Mouse (Mus musculus) neural tube, embryonic 12.5 days (tissue): ENCODE data around the gene Hacl1. TPM values are rescaled to one million over a fixed set of nuclear protein-coding genes. Genes with fewer than 3 reads are reported as not detected.

Source experiments
- ATAC-seq: fragments of 200-750 bp; cut with Nextera tagmentation; 2 replicates; pipeline ENCODE4 v1.8.0; 2017; ENCODE audit warnings: low read depth, mild to moderate bottlenecking, moderate TSS enrichment, moderate library complexity; ENCODE audit not compliant: low FRiP score
- H3K27ac ChIP-seq: fragments of 300-500 bp; sonication (generic); 2 replicates; pipeline ENCODE4 v1.5.1; 2016
- H3K27me3 ChIP-seq: fragments of 300-500 bp; sonication (generic); replicated peaks from 2 replicates; pipeline ENCODE4 v1.6.1; 2016; ENCODE audit warnings: mild to moderate bottlenecking
- H3K36me3 ChIP-seq: fragments of 300-500 bp; sonication (generic); 2 replicates; pipeline ENCODE4 v1.6.1; 2016; ENCODE audit warnings: mild to moderate bottlenecking
- H3K4me1 ChIP-seq: fragments of 300-500 bp; sonication (generic); 2 replicates; pipeline ENCODE4 v1.6.1; 2016
- H3K4me2 ChIP-seq: fragments of 300-500 bp; sonication (generic); replicated peaks from 2 replicates; pipeline ENCODE4 v1.6.1; 2016; ENCODE audit warnings: mild to moderate bottlenecking
- H3K4me3 ChIP-seq: fragments of 300-500 bp; sonication (generic); 2 replicates; pipeline ENCODE4 v1.5.1; 2016
- H3K9ac ChIP-seq: fragments of 300-500 bp; sonication (generic); 2 replicates; pipeline ENCODE4 v1.6.1; 2016; ENCODE audit warnings: mild to moderate bottlenecking
- H3K9me3 ChIP-seq: fragments of 300-500 bp; sonication (generic); 2 replicates; pipeline ENCODE4 v1.6.1; 2016; ENCODE audit warnings: mild to moderate bottlenecking
- WGBS: fragments of 180-500 bp; shearing (Covaris S2); methylation state at CpG from one replicate; pipeline ENCODE4 v1.1.7; 2016; 5-methylcytosine and 5-hydroxymethylcytosine counted together
- polyA plus RNA-seq: library from polyadenylated mRNA; unstranded; fragments of >200 nt; fragmentation: Nextera tagmentation; extraction: Ambion mirVana; gene quantifications from 2 replicates; pipeline ENCODE4 v1.2.1, GENCODE M21; 2016

Gene Hacl1
- polyA plus RNA-seq, 1 experiment from 2014 or later: 7.8 TPM

DNA sequence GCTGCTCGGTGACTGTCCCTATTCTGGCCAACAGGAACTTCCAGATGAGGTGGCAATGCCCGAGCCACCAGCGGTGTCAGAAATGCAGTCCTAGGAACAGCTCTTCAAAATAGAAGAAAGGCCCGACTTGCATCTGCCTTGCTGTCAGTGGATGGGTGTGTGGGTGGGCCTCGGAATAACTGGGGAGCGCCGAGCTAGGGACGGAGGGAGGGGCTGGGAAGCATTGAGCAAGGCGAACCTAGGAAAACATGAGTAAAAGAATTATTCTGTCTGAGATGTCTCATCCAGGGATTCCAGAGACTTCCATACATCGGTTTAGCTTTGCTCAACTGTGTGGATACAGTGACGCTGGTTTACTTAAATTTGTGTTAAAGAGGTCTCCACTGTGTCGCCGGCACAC lies 27.2 kb upstream of the Hacl1 start:
- WGBS: 87% methylated on average over 13 of the region's 13 CpGs
- peaks cover 41% of the 10 kb centered on the region for H3K4me1 ChIP-seq

DNA sequence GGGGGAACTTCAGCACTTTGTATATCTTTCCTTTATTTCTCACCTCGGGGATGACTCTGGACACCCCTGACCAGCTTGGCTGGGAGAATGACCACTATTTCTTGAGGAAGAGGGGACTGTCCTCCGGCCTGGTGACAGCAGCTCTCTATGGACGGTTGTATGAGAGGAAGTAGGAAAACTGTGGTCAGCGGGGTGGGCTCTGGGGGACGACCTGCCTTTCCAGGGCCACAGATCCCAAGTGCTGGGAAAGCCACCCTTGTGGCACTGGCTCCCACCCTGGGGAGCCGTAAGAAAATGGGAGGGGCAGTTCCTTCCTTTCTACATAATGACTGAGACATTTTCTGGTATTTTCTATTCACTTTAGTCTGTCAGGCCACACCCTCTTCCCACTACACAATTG lies 26.7 kb upstream of the Hacl1 start:
- H3K9me3 ChIP-seq: no peaks in the 10 kb centered on the region; the same call in 1 of the 2 replicates
- peaks cover 47% of the 10 kb centered on the region for H3K4me1 ChIP-seq
- H3K9ac ChIP-seq: no peak overlapping the region
- H3K36me3 ChIP-seq: no peaks in the 10 kb centered on the region
- WGBS: 92% methylated on average over 6 of the region's 6 CpGs
- H3K4me2 ChIP-seq: no peak overlapping the region
- no peak overlapping the region for H3K4me3 ChIP-seq
- H3K27me3 ChIP-seq: no peaks in the 10 kb centered on the region
- ATAC-seq: no peak
- no peak overlapping the region for H3K27ac ChIP-seq

More for the DNA sequence above, 27.2 kb upstream of the Hacl1 start:
- no peak for ATAC-seq
- no peak overlapping the region for H3K9ac ChIP-seq
- no peaks in the 10 kb centered on the region; the same call in 1 of the 2 replicates for H3K9me3 ChIP-seq
- H3K27me3 ChIP-seq: no peaks in the 10 kb centered on the region
- H3K36me3 ChIP-seq: no peaks in the 10 kb centered on the region
- H3K4me2 ChIP-seq: no peak overlapping the region
- no peak overlapping the region for H3K27ac ChIP-seq
- H3K4me3 ChIP-seq: no peak overlapping the region

DNA sequence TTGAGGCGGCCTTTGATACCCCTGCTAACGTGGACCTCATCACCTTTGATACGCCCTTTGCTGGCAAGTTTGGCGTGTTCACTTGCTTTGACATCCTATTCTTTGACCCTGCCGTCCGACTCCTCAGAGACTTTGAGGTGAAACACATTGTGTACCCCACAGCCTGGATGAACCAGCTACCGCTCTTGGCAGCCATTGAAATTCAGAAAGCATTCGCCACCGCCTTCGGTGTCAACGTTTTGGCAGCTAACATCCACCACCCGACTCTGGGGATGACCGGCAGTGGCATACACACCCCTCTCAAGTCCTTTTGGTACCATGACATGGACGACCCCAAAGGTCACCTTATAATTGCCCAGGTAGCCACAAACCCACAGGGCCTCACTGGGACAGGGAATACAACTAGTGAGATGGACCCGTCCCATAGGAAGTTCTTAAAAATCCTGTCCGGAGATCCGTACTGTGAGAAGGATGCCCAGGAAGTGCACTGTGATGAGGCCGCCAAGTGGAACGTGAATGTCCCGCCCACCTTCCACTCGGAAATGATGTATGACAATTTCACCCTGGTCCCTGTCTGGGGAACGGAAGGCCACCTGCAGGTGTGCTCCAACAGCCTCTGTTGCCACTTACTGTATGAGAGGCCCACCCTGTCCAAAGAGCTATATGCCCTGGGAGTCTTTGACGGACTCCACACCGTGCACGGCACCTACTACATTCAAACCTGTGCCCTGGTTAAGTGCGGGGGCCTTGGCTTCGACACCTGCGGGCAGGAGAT lies 26.0 kb upstream of the Hacl1 start:
- Histone ChIP-seq H3K36me3 (no peaks in the 10 kb centered on the region), H3K27me3 (no peaks in the 10 kb centered on the region), H3K9ac (no peak overlapping the region), H3K27ac (no peak overlapping the region), H3K4me3 (no peak overlapping the region), H3K4me2 (no peak overlapping the region), H3K9me3 (no peaks in the 10 kb centered on the region; the same call in 1 of the 2 replicates), H3K4me1 (peaks cover 53% of the 10 kb centered on the region)
- no peak for ATAC-seq
- WGBS: 95% methylated on average over 28 of the region's 28 CpGs

DNA sequence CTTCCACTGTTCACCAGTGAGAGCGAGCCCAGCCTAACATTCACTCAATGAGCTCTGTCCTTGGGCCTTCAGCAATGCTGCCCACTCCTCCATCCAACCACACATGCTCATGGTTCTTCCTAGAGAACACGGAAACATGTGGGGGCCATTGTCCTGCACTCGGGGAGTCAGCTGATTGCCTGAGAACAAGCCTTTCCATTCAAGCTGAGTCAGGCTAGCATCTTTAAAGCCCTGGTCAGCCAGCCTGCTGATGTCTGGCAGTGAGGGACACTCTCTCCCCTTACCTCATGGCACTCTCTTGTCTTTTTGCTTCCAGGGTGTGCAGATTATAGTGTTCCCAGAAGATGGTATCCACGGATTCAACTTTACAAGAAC lies 24.5 kb upstream of the Hacl1 start:
- H3K4me3 ChIP-seq: no peak overlapping the region
- H3K9ac ChIP-seq: no peak overlapping the region
- H3K9me3 ChIP-seq: no peaks in the 10 kb centered on the region; the same call in 1 of the 2 replicates
- H3K36me3 ChIP-seq: no peaks in the 10 kb centered on the region
- H3K27ac ChIP-seq: no peak overlapping the region
- 74% methylated on average over 4 of the region's 4 CpGs for WGBS
- no peaks in the 10 kb centered on the region for H3K27me3 ChIP-seq
- no peak for ATAC-seq
- peaks cover 61% of the 10 kb centered on the region for H3K4me1 ChIP-seq
- H3K4me2 ChIP-seq: no peak overlapping the region

DNA sequence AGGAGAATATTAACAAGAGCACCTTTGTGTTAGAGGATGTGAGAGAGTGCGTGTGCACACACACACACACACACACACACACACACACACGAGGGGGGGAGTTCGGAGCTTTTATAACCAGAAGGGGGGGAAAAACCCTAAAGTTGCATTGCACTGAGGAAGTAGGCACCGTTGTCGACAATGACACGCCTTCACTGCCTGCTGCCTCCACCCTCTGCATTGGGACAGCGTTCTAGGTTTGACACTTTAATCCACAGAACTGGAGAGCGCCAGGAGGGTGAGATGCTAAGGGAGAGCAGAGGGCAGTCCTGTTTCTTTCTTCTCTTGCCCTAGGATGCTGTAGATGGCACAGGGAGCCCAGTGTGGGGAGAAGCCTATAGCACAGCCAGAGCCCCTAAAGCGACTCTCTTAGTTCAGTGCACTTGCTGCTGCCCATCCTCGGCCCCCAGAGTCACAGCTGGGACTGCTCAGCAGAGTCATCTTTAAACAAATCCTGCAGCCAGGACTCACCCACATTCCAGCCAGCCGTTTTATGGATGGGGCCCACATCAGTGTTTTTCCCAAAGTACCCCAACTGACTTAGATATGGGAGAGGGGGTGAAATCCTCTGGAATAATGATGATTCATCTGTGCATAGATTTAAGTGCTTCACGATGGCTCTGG lies 23.9 kb upstream of the Hacl1 start:
- H3K27me3 ChIP-seq: no peaks in the 10 kb centered on the region
- no peak overlapping the region for H3K9ac ChIP-seq
- no peak overlapping the region for H3K4me2 ChIP-seq
- WGBS: 65% methylated on average over 12 of the region's 12 CpGs
- H3K9me3 ChIP-seq: no peaks in the 10 kb centered on the region; the same call in 1 of the 2 replicates
- H3K27ac ChIP-seq: 0 out of 2 replicates have a peak overlapping the region, but pooled peaks have one; percentile 11
- ATAC-seq: no peak
- H3K4me1 ChIP-seq: peaks cover 62% of the 10 kb centered on the region
- no peaks in the 10 kb centered on the region for H3K36me3 ChIP-seq
- no peak overlapping the region for H3K4me3 ChIP-seq

DNA sequence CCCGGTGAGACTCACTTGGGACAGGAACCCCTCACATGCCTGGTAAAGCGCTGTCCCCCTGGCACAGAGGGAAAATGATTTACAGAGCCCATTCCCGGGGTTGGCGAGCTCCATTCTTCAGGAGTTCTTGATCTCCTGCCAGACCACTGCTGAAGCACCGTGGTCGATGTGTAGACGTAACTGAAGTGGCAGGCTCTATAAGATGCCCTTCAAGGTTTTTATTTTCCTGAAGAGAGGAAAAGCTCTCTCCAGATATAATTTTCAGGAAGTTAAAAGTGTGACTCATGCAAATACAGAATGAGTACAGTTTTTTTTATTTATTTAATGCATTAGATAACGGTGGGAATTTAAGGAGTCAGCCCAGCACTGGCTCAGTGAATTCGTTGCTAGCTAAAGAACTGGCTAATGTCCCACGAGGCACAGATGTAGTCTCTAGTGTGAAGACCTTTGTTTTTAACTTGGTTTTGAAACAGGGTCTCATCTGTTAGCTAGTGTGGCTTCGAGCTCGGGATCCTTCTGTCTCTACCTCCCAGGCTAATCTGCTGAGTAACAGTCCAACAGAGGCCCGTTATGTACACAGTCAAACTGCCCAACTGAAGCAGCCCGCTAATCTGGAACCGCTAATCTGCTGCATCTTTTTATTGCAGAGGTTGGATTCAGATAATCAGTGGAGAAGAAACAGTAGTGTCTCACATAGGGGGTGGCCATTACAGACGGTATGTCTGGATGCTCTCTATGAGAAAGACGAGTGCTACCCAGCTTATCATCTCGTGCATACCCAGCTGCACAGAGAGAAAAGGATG lies 23.2 kb upstream of the Hacl1 start:
- H3K4me1 ChIP-seq: peaks cover 62% of the 10 kb centered on the region
- peak overlapping the region; percentile 99; the same call in 1 of the 2 replicates for H3K27ac ChIP-seq
- no peak for ATAC-seq
- no peak overlapping the region for H3K9ac ChIP-seq
- H3K4me2 ChIP-seq: no peak overlapping the region
- no peak overlapping the region for H3K4me3 ChIP-seq
- 52% methylated on average over 18 of the region's 18 CpGs for WGBS
- no peaks in the 10 kb centered on the region for H3K27me3 ChIP-seq
- no peaks in the 10 kb centered on the region; the same call in 1 of the 2 replicates for H3K9me3 ChIP-seq
- H3K36me3 ChIP-seq: no peaks in the 10 kb centered on the region

DNA sequence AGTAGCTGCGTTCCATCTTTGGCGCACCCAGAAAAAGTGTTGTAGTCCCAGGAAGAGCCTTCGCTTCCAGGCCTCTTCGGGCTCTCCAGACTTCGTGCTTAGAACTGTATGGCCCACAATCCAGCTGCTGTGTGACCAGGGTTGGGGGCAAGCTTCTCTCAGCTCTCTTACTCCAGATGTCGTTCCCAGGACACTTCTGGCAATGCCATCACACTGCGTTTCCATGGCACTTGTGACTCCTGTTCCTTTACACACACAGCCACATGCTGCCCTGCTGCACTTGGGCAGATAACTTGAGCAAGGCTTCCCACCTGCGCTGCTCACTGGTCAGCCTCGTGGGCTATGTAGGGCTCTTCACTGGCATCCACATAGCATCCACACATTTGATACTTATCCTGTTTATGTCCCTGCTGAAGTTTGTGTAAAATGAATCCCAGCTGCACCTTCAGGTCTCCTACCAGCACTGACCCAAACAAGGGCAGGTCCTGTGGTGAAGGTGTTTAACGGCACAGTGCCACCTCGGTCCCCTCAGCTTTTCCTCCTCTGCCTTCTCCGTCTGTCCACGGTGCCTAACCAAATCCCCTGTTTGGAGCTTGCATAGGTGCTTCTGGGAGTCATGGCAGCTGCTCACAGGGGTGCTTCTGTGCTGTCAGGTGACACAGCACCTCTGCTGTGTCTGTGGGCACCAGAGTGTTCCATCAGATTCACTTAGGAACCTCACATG lies 22.5 kb upstream of the Hacl1 start:
- WGBS: 90% methylated on average over 13 of the region's 13 CpGs
- ATAC-seq: no peak
- H3K4me2 ChIP-seq: peak overlapping the region; percentile 62; the same call in 1 of the 2 replicates
- no peak overlapping the region for H3K4me3 ChIP-seq
- peaks cover 62% of the 10 kb centered on the region for H3K4me1 ChIP-seq
- peak overlapping the region; percentile 99 for H3K27ac ChIP-seq
- no peaks in the 10 kb centered on the region for H3K27me3 ChIP-seq
- H3K9ac ChIP-seq: no peak overlapping the region
- H3K9me3 ChIP-seq: no peaks in the 10 kb centered on the region; the same call in 1 of the 2 replicates
- no peaks in the 10 kb centered on the region for H3K36me3 ChIP-seq

DNA sequence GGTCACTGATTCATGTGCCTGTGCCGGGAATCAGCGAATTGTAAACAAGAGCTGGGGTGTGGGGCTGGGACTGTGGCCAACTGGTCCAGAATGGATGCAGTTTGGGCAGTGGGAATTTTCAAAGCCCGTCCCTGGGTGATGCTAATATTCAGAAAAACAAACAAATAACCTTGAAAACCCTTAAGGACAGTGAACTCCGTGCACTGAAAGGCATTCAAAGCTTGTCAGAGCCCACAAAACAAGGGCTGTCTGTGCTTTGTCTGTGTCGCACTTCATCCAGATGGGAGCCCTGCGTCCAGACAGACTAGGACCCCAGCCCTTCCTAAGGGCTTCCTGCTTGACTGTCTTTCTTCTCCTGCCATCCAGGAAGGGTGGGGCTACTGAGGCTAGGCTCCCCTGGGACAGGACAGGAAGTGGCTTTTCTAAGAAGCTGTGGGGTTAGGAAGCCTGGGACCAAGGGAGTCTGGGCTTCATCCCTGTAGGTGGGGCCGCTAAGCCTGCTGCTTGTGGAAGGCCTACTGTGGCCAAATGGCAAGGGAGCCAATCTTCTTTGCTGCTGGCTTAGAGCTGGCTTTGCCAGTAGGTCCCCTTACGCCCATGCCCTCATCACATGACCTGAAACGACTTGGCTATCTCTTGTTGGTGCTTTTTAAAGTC lies 21.6 kb upstream of the Hacl1 start:
- peaks cover 62% of the 10 kb centered on the region for H3K4me1 ChIP-seq
- H3K4me2 ChIP-seq: peak overlapping the region; percentile 62
- WGBS: 19% methylated on average over 9 of the region's 9 CpGs
- peak overlapping the region; percentile 42 for H3K9ac ChIP-seq
- no peaks in the 10 kb centered on the region for H3K27me3 ChIP-seq
- peak overlapping the region; percentile 99 for H3K27ac ChIP-seq
- H3K4me3 ChIP-seq: peak overlapping the region; percentile 29
- no peaks in the 10 kb centered on the region for H3K36me3 ChIP-seq
- no peaks in the 10 kb centered on the region; the same call in 1 of the 2 replicates for H3K9me3 ChIP-seq
- peak; percentile 49 for ATAC-seq

DNA sequence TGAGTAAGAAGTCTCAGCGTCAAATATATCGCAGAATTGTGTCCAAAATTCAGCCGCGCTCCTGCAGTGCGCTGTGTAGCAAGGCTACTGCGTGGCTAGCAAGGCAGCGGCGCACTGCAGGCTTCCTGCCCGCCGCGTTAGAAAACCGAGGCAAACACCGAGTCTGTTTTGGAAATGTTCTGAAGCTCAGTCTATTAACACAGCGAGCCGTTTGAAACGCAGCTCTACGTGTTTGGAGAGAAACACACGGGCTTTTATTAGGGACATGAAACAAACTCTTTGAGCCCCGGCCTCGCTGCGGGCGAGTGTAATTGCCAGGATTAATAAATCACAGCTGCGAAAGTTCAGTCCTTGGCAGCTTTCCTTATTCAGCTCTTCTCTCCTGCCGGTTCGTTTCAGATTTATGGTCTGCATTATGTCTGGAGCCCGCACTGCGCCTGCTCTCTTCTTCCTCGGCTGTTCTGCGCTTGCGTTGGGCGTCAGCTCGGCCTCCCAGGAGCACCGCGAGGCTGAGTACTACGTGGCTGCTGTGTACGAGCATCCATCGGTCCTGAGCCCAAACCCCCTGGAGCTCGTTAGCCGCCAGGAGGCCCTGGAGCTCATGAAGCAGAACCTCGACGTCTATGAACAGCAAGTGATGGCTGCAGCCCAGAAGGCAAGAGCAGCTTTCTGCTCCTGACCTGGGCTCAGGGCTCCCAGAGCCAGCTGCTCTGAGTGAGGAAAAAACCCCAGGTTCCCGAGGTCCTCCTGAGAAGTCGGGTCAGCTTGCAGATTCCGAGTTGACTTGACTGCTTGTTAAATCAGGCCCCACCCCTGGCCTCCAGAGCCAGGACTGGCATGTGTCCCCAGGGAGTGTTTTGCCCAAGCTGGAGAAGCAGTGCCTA lies 20.8 kb upstream of the Hacl1 start:
- Histone ChIP-seq H3K9me3 (no peaks in the 10 kb centered on the region; the same call in 1 of the 2 replicates), H3K4me2 (peak overlapping the region; percentile 62), H3K27ac (peak overlapping the region; percentile 99), H3K4me1 (peaks cover 70% of the 10 kb centered on the region), H3K36me3 (no peaks in the 10 kb centered on the region), H3K4me3 (peak overlapping the region; percentile 29), H3K9ac (peak overlapping the region; percentile 42), H3K27me3 (no peaks in the 10 kb centered on the region)
- peak; percentile 92 for ATAC-seq
- 1% methylated on average over 44 of the region's 44 CpGs for WGBS

DNA sequence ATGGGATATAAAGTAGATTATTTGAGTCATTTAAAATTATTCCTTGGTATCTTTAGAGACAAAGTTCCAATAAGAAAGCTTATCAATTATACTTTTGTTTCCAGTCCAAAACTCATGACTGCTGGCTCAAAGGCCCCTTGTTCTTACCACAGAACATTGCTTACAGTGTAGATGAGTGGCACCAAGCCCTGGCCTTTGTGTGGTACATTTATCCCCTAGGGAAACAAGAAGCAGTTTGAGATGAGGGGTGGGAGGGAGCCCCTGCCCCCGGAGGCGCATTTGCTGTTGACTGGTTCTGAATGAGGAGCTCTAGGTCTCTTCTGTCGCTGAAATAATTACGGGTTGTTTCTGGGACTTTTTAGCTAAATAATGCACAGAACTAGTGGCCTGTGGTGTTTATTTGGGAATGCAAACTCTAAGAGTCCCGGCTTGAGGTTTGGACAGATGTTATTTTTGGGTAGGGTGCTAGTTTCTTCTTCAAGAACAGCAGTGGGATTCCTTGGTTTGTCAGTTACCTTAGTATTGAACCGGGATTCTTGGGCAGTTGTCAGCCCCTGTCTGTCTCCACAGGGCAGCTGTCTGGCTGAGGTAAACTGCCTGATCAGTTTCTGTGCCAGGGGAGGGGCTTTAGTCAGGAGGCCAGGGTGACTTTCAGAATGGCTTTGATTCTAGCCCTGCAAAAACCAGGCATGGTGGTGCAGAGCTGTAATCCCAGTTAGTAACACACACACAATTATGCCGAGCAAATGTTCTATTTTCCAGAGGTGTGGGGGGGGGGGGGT lies 19.4 kb upstream of the Hacl1 start:
- no peak for ATAC-seq
- H3K4me1 ChIP-seq: peaks cover 68% of the 10 kb centered on the region

More for the DNA sequence above, 19.4 kb upstream of the Hacl1 start:
- Histone ChIP-seq H3K27me3 (no peaks in the 10 kb centered on the region), H3K9me3 (no peaks in the 10 kb centered on the region), H3K27ac (peak overlapping the region; percentile 99), H3K36me3 (no peaks in the 10 kb centered on the region), H3K4me2 (peak overlapping the region; percentile 62; the same call in 1 of the 2 replicates), H3K9ac (no peak overlapping the region), H3K4me3 (no peak overlapping the region)
- 43% methylated on average over 7 of the region's 7 CpGs for WGBS
